Mouse (Mus musculus) spleen, postnatal 14 days (tissue): ENCODE data around the gene Ehhadh.
A peak's percentile ranks its signal among the peaks of the same experiment; 100 is the strongest.
"Not testable (repeated sequence)": the region's sequence is repeated elsewhere in the genome, so short reads cannot be mapped to it uniquely, and the experiment has no call there.

ENCODE experiments used
- DNase-seq, 2 experiments: peaks; one replicate each; pipeline ENCODE4 v3.0.0; 2021 to 2022; ENCODE audit warnings: low spot score in 2 of 2

Gene Ehhadh

DNA sequence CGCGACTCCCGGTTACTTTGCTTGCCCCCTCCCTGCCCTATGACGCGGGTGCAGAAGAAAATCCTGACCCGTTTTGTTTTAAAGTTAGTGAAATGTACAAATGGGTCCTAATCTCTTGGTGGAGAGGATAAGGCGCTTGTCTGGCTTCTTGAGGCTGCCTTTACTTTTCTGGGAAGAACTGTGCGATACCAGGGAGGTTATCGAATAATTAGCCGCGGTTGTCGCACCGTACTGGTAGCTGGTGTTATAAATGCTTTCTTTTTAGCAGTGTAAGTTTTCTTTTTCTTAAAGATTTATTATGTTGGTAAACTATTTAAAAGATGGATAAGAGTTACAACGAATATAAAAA is 7.1 kb upstream of the Ehhadh start:
- no peak for DNase-seq

DNA sequence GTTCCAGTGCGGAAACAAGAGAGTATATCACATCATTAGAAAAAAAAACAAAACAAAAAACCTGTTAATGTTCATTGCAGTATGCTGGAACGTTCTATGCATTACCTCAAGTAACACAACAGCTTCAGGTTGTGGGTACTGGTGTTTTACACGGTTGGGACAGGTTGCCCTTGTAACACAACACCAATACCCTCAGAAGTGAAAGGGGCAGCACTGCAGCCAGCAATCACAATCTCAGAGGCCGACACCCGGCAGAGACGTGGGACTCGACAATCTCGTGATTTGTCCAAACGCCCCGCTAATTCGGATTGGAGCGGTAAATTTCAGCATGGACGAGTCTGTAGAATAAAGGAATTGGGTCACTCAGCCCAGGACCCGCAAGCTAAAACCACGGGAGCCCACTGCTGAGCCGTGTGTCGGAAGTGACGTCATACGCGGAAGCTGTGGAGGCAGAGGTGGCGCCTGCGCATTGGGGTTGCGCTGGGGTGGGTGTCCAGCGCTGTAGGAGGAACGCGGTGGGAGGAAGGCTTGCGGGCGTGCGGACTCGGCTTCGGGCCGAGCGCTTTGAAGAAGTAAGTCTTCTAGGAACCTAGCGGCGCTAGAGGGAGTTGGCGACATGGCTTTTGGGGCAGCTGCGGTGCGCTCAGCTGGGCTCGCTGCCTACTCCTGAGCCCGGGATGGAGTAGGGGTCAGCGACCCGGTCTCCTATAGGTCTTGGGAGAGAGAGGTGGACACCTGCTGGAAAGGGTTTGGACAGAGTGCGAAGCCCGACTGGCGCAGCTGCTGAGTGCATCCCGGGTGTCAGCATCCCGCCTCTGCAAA is 6.5 kb upstream of the Ehhadh start, which contains the start of gene Map3k13:
TSS of gene Map3k13 (plus strand) at position 472 of the 822 bp plus-strand sequence.
- peak; percentile 86 to 90 for DNase-seq

DNA sequence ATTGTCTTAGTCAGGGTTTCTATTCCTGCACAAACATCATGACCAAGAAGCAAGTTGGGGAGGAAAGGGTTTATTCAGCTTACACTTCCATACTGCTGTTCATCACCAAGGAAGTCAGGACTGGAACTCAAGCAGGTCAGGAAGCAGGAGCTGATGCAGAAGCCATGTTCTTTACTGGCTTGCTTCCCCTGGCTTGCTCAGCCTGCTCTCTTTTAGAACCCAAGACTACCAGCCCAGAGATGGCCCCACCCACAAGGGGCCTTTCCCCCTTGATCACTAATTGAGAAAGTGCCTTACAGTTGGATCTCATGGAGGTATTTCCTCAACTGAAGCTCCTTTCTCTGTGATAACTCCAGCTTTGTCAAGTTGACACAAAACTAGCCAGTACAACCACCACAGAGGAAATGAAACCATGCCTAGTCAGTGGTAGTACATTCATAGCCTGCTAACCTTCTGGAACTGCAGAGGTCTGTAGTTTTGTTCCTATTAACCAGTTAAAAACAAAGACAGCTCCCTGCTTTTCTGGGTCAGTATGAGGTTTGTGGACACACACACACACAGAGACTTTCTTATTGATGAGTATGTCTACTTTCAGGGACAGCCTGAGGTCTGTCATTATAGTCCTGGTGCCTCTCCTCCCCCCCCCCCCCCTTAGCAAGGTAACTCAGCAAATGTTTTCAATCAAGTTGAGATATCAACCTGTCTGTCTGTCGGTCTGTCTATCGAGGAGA is 5.6 kb upstream of the Ehhadh start:
- DNase-seq: not testable (repeated sequence)

DNA sequence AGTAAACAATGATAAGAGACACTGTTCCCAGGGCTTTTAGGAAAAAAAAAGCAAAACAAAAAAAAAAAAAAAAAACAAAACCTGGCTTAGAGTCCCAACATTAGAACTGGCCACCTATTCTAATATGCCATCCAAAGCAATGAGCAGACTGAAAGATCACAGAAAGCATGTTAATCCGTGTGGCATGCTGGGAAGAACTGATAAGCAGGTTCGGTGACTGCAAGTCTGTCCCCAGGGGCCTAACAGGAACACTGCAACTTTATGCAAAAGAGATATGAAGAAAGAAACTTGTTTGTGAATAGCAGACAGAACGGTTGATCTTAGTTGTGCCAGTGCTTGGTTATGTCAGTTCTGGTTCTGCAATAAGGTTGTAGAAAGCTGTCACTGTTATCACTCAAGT is 4.2 kb upstream of the Ehhadh start:
- DNase-seq: no peak

DNA sequence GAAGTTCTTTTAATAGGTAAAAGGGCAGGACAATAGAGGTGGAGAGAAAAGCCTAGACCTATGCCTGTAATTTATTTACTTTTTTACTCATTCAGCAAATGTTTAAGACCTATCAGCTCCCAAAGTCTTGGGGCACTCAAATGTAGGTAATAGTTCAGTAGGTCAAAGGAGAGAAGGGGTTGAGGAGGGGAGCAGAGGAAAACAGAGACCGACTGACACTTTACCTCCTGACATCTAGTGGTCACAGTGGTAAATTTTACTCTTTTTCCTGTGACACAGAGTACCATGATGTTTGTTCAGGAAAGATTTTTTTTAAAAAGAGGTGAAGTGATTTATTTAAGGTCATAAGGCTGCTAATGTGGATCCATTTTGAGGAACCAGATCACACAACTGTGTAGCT is 2.9 kb upstream of the Ehhadh start:
- no peak for DNase-seq

DNA sequence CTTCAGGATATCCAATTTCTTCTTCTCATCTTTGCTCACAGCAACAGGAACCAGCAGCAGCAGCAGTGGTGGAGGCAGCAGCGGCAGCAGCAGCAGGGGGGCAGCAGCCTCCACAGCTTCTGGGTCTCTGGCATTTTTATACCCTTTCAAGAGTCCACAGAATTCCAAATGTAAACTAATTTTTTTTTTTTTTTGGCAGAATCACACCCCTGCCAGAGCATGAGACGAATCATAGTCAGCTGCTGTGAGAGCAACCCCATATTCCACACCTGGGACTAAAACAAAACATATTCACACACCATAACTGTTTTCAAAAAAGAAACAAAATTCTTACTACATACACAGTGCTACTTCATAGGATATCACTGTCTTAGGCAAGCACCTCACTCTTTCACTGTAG is 1.6 kb upstream of the Ehhadh start:
- no peak for DNase-seq

DNA sequence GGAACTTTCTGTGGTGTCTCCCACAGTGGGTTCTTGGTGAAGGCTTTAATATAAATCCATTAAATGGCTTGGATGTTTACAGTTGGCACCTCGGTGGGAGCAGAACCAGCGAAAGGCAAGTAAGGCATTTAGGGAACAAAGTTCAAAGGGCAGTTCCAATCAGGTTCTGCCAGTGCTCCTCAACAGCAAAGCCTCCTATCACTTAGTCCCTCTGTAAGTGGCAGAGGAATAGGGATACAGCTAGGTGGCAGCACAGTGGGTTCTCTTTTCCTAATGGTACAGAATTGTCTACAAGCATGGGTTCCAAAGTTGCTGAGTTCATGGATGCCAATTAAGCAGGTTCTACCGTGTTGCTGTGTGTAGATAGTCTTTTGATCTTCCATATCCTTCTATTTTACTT is 974 bp upstream of the Ehhadh start:
- no peak for DNase-seq

DNA sequence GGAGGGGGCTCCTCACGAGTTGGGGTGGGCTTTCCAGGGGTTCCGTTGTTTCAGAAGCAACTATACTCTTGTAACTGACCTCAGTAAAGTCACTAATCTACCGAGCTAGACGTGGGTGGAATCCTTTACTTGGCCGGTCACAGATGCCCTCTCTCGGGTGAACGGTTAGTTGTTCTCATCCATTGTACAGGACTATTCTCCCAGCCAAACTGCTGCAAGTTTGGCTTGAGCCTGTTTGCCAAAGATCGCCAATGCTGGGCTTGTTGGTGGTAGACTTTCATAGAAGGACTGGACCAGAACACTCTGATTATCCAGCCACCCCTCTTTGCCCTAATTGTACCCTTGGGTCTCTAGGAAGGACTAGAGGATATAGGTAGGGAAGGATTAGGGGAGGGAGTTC is 1.3 kb downstream of the Ehhadh start:
- no peak for DNase-seq

DNA sequence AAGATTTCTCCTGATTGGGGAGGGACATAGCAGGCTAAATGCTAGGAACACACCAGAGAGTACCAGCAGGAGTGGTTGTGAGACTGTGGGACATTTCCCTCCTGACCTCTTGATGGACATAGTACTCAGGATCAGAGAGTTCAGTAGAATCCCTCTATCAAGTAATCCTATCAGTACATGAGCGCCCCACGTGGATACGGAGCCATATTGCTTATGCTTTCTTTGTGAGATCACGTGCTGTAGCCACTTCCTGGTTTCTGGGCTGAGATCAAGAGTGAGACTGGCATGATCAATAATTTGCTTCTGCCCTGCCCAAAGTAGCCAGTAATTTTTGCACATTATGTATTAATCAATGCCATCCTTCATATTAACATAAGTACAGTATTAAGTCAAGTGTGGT is 2.6 kb downstream of the Ehhadh start:
- no peak for DNase-seq

DNA sequence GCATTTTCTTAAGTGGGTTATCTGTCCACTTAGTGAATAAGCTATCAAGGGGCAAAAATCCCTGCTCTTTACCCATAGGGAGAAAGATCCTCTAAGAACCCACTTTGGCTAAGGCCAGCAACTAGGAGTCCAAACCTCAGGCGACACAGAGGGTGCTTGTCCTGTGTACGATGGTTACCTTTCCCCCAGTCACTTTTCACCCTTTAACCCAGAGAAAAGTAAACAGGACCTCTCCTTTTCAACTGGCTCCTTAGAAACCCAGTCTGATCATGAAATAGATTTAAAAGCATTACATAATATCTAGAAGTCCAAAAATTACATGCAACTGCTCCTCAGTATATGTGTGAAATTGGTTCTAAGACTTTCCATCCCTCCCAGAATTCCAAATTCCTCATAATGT is 4.8 kb downstream of the Ehhadh start:
- DNase-seq: no peak

DNA sequence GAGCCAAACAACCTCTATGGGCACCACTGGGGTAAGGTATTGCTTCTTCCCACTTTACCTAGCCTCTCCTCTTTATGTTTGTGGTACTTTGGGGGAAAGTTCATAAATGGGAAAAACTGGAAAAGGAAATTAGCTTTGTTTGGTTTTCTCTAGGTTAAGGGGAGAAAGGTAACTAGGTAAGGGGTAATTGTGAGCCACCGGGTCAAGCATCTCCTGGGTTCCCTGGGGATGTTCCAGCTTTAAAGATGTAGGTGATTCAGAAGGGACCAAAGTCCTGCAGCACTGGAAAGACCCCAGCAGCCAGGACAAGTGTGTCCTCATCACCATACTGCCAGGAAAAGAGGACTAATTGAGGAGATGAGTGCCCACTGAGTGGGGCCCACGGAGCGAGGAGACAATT is 5.7 kb downstream of the Ehhadh start:
- no peak for DNase-seq

DNA sequence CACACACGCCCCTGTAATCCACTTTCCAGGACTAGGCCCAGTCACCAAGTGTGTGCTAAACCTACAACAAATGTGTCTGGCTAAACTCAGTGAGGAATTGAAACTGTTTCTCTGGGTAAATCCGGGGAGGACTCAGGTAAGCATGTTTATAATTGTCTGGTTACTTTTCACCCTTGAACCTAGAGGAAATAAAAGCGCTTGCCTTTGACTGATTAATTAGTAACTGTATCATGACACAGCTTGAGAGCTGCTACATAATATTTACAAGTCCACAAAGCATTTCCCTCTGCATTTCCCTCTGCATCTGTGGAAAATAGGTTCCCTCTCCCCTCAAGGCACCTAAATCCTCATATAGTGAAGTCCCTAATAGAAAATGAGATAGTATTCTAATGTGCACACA is 6.3 kb downstream of the Ehhadh start:
- DNase-seq: no peak

DNA sequence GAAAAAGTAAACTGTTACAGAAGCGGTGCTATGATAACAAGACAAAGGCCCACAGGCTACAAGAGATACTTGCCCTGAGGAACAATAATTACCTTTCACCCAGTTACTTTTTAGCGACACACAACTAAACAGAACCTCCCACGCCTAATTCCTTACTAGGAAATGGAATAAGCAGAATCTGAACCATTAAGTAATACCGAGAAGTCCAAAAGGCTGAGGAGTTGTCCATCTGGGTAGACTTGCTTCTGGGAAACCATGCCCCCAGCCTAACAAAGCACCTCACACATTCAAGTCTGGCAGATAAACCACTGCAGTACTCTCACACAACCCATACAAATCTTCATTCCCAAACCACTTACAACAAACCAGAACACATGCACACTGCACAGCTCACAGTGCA is 8.5 kb downstream of the Ehhadh start:
- no peak for DNase-seq

DNA sequence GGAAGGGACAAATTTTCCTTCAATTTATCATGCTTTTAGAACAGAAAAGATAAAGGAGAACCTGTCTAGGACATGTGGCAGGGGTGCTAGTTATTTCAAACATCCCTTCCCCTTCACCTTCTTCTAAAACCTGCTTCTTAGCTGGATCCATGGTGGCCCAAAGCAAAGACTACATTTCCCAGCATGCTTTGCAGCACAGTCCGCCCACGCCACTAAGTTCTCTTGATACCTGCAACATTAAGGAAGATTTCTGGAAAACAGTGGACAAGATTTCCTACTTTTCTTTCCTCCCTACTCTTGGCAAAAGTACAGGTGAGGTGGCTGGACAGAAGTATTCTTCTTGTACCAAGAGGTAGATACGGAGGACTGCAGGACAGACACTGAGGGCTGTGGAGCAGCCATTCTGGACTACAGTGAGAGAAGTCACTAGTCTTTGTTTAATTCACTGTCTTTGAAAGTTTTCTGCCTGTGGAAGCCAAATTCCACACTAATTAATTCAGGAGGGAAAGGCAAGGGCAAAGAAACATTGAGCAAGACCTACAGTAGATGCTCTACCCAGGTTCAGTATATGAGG is 9.2 kb downstream of the Ehhadh start:
- no peak for DNase-seq

DNA sequence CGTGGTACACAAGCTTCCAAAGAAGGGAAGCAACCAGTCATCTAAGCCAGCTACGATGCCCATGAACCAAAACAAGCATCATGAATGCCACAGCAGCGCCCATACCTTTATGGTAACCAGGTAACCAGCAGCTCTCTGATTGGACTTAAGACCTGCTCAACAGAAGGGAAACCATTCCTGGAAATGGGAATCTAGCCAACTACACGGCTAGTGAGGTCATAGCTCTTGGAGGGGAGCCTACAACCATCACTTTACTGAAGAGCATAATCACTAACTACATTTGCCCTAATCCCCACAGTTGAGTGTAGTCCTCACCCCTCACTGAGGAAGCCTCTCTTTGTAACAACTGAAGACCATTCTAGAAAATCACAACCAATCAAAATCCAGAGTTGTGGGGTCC is 12.9 kb downstream of the Ehhadh start:
- no peak for DNase-seq

DNA sequence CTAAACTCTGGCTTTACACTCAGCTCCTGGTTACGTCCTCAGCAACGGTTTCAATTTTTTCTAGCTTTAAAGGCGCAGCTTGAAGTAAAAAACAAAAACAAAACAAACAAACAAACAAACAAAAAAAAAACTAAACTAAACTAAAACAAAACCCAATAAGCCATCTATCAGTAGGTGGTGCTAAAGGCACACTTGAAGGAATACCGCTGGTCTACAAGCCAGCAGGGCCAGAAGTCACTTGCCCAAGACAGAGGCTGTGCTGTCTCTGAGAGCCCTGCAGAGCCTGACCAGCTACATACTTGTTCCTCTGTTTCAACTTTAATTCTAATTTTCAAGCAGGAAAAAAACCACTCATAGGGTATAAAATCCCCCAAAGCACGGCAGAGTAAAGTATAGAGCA is 17.9 kb downstream of the Ehhadh start:
- DNase-seq: no peak

DNA sequence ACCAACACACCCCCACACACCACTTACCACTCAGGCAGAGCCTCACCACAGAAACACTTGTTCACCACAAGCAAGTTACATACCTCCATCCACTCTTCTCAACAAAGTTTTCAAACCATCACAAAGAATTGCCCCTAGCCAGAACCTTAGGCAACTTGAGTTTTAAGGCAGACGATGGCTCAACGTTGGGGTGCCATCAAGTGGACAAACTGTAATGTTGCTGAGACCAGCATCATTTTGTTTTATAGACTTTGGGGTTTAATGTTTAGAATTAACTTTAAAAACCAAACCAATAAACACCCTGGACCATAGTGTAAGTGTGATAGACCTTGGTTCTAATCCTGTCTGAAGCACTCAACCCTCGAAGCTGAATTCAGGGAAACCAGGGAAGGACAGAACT is 19.4 kb downstream of the Ehhadh start:
- no peak for DNase-seq

DNA sequence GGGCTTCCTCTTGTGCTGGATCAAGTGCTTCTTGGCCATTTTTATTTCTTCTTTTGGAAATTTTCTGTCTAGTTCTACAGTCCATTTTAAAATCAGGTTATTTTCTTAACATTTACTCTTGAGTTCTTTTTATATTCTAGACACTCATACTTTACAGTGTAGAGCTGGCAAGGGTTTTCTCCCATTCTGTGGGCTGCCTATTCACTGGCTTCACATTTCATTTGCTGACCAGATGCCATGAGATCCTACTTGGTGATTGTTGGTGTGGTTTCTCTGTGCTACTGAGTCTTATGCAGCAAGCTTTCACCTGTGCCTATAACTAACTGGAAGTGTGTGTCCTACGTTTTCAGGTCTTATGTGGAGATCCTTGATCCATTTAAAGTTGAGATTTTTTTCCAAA is 29.2 kb downstream of the Ehhadh start:
- DNase-seq: no peak

DNA sequence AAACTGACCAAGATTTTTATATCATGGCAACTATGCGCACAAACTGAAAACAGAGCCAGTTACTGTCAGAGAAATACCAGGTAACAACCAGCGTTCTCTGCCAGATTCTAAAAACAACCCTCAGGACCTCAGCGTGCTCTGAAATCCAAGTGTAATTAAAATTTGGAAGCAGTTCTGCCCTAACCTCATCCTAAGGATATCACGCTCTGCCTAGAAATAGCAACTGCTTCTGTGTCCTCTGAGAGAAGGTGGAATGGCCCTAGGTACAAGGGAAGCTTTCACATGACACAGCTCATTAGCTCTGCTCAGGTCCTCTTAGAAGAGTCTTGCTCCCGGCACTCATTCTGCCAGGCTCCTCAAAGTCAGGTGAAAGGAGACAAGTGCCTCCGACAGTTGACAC is 44.2 kb downstream of the Ehhadh start:
- no peak for DNase-seq

DNA sequence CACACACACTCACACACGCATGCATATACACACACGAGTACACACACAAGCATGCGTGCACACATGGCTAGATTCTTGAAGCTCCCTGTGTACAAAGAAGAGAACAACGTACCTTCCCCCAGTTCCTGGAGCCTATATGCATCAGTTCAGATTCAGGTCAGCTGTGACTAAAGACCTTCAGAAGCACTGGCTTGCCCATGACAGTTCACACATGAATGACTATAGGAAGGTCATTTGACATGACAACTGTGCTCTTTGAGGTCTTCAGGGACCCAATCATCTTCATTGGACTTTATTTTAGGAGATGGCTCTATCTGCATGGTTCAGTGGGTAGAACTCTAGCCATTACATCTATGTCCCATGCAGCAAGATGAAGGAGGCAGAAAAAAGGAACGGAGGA is 44.7 kb downstream of the Ehhadh start:
- DNase-seq: no peak

DNA sequence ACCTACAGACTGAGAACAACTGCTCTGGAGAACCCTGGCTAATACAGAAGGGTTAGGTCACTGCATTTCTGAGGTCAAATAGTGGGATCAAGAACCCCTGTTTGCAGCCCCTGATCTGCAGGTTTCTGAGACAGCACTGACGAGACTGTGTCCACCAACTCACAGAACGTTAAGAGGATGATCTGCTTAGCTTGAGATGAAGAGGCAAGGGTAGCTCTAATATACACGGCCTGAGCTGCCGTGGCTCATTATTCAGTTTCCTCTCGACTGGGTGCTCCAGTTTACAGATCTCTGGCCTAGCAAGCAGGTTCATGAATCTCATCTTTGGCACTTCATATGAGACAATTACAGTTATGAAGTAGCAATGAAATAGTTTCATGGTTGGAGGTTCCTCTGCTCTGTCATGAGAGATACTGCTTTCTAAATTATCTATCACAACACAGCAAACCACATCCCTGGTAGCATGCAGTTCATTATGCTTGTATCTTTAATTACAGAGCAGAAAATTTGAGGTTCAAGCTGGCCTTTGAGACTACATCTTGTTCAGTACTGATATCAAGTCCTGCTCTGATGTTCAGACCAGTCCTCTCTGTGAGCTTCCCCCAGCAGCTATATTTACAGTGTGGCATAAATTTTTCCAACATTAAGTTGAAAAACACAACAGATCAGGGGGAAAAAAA is 45.3 kb downstream of the Ehhadh start:
- DNase-seq: no peak

DNA sequence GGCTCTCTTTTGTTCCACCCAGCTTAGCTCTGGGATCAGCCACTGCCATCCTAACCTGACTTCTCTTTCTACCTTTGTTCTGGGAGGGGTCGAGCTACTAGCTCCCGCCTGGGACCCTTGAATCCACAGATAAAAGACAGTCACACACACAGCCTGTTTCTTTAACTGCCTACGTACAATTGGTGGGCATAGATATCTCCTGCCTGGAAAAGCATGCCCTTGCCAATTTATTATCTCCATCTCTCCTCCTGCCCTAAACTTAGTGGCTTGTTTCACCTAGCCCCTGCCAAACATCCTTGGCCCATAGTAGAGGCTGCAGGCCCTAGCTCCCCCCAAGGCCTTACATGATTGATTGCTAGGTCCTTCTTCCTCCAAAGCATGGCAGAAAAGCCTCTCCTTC is 46.1 kb downstream of the Ehhadh start:
- DNase-seq: no peak

DNA sequence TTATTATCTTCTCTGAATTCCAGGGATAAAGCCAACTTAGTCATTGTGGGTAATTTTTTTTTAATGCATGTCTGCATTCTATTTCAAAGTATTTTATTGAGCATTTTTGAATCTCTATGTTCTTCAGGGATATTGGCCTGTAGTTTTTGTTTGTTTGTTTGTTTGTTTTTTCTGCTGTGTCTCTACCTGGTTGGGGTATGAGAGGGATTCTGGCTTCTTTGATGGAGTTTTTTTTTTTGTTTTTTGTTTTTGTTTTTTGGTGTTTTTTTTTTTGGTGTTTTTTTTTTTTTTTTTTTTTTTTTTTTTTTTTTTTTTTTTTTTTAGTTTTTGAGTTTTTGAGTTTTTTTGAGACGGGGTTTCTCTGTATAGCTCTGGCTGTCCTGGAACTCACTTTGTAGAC is 52.0 kb downstream of the Ehhadh start:
- DNase-seq: no peak
